Mouse (Mus musculus): ENCODE results near the gene Srp14.

Gene Srp14

GRCm38 (mm10) chr2:118479550-118479909 lies at the start of gene Srp14:
Gene Srp14 (minus strand): TSS chr2:118479711.
- in situ Hi-C loops (cut with MboI): loop anchor here (25.0 kb wide), 1 partner anchor 408 kb away; no protein-coding TSS in a partner anchor

- in situ Hi-C loops (cut with MboI): no loop called here
Observed at GRCm38 (mm10) chr2:118526545-118526944, 47.0 kb upstream of the Srp14 start.

- in situ Hi-C loops (cut with MboI): no loop called here
Observed at GRCm38 (mm10) chr2:118524811-118525210, 45.3 kb upstream of the Srp14 start.

- in situ Hi-C loops (cut with MboI): no loop called here
Observed at GRCm38 (mm10) chr2:118523163-118523730, 43.7 kb upstream of the Srp14 start.

GRCm38 (mm10) chr2:118522265-118522664 lies 42.8 kb upstream of the Srp14 start:
- in situ Hi-C loops (cut with MboI): no loop called here

GRCm38 (mm10) chr2:118520042-118520933 lies 40.8 kb upstream of the Srp14 start:
- in situ Hi-C loops (cut with MboI): no loop called here

GRCm38 (mm10) chr2:118512418-118513377 lies 33.2 kb upstream of the Srp14 start:
- in situ Hi-C loops (cut with MboI): no loop called here

- in situ Hi-C loops (cut with MboI): no loop called here
Observed at GRCm38 (mm10) chr2:118511779-118512417, 32.4 kb upstream of the Srp14 start.

GRCm38 (mm10) chr2:118510447-118511310 lies 31.2 kb upstream of the Srp14 start:
- in situ Hi-C loops (cut with MboI): no loop called here

GRCm38 (mm10) chr2:118509688-118510446 lies 30.4 kb upstream of the Srp14 start:
- in situ Hi-C loops (cut with MboI): no loop called here

GRCm38 (mm10) chr2:118507126-118507525 lies 27.6 kb upstream of the Srp14 start:
- in situ Hi-C loops (cut with MboI): no loop called here

- in situ Hi-C loops (cut with MboI): no loop called here
Observed at GRCm38 (mm10) chr2:118500191-118500590, 20.7 kb upstream of the Srp14 start.

- in situ Hi-C loops (cut with MboI): loop anchor here (25.0 kb wide), 1 partner anchor 388 kb away; no protein-coding TSS in a partner anchor
Observed at GRCm38 (mm10) chr2:118499135-118499961, 19.8 kb upstream of the Srp14 start.

- in situ Hi-C loops (cut with MboI): loop anchor here (25.0 kb wide), 1 partner anchor 389 kb away; no protein-coding TSS in a partner anchor
Observed at GRCm38 (mm10) chr2:118498476-118498875, 19.0 kb upstream of the Srp14 start.

- in situ Hi-C loops (cut with MboI): loop anchor here (25.0 kb wide), 1 partner anchor 389 kb away; no protein-coding TSS in a partner anchor
Observed at GRCm38 (mm10) chr2:118497890-118498289, 18.4 kb upstream of the Srp14 start.

GRCm38 (mm10) chr2:118495024-118495423 lies 15.5 kb upstream of the Srp14 start:
- in situ Hi-C loops (cut with MboI): loop anchor here (25.0 kb wide), 1 partner anchor 392 kb away; no protein-coding TSS in a partner anchor

- in situ Hi-C loops (cut with MboI): loop anchor here (25.0 kb wide), 1 partner anchor 395 kb away; no protein-coding TSS in a partner anchor
Observed at GRCm38 (mm10) chr2:118491741-118492395, 12.4 kb upstream of the Srp14 start.

- in situ Hi-C loops (cut with MboI): loop anchor here (25.0 kb wide), 1 partner anchor 396 kb away; no protein-coding TSS in a partner anchor
Observed at GRCm38 (mm10) chr2:118491281-118491731, 11.8 kb upstream of the Srp14 start.
